Mouse (Mus musculus): ENCODE data around the gene Syn1.

- no peak for TF ChIP-seq MAFK (IDR thresholded peaks at IDR 0.05; ENCODE audit: insufficient read depth, low read depth, low read length)
- TF ChIP-seq HCFC1 (IDR thresholded peaks at IDR 0.05; ENCODE audit: borderline replicate concordance, insufficient read depth, low read length): no peak
- no peak for TF ChIP-seq ZC3H11A (IDR thresholded peaks at IDR 0.05; ENCODE audit: borderline replicate concordance, low read depth, low read length)
- no peak for TF ChIP-seq CHD2 (IDR thresholded peaks at IDR 0.05; ENCODE audit: low read depth, low read length)
These were observed 10.6 kb upstream of the Syn1 start, which contains the start of gene Cfp for GRCm38 (mm10) chrX:20931364-20931763.

Data from ES-E14 (cell line).